Mouse (Mus musculus) midbrain, postnatal 0 days (tissue): ENCODE results near the gene Mcf2l. TPM values are rescaled to one million over a fixed set of nuclear protein-coding genes. Genes with fewer than 3 reads are reported as not detected.

Experiments used
- ATAC-seq: fragments of 200-750 bp; cut with Nextera tagmentation; 2 replicates; pipeline ENCODE4 v1.8.0; 2017; ENCODE audit warnings: moderate number of reproducible peaks, mild to moderate bottlenecking, moderate TSS enrichment, moderate library complexity; ENCODE audit not compliant: low FRiP score
- DNase-seq: peaks from one replicate; pipeline ENCODE4 v3.0.0-alpha.2; 2015; ENCODE audit warnings: low spot score
- H3K27ac ChIP-seq: fragments of 300-500 bp; sonication (generic); 2 replicates; pipeline ENCODE4 v1.5.1; 2014; ENCODE audit warnings: low read depth, mild to moderate bottlenecking, low read length, mixed read lengths
- H3K27me3 ChIP-seq: fragments of 300-500 bp; sonication (generic); 2 replicates; pipeline ENCODE4 v1.6.1; 2014; ENCODE audit warnings: low read length, control low read depth, mixed read lengths; ENCODE audit not compliant: insufficient read depth
- H3K36me3 ChIP-seq: fragments of 300-500 bp; sonication (generic); 2 replicates; pipeline ENCODE4 v1.6.1; 2014; ENCODE audit warnings: low read length, control low read depth, mixed read lengths; ENCODE audit not compliant: insufficient read depth
- H3K4me1 ChIP-seq: fragments of 300-500 bp; sonication (generic); 2 replicates; pipeline ENCODE4 v1.6.1; 2014; ENCODE audit warnings: mild to moderate bottlenecking, control low read depth, antibody characterized with exemption, low read length, mixed read lengths; ENCODE audit not compliant: insufficient read depth
- H3K4me2 ChIP-seq: fragments of 300-500 bp; sonication (generic); 2 replicates; pipeline ENCODE4 v1.6.1; 2014; ENCODE audit warnings: low read depth, mild to moderate bottlenecking, low read length, mixed read lengths; ENCODE audit not compliant: poor library complexity, severe bottlenecking
- H3K4me3 ChIP-seq: fragments of 300-500 bp; sonication (generic); 2 replicates; pipeline ENCODE4 v1.5.1; 2014; ENCODE audit warnings: low read depth, mild to moderate bottlenecking, low read length, moderate library complexity
- H3K9ac ChIP-seq: fragments of 300-500 bp; sonication (generic); replicated peaks from 2 replicates; pipeline ENCODE4 v1.6.1; 2014; ENCODE audit warnings: mild to moderate bottlenecking, low read length, moderate library complexity, mixed read lengths; ENCODE audit not compliant: poor library complexity, severe bottlenecking
- H3K9me3 ChIP-seq: fragments of 300-500 bp; sonication (generic); 2 replicates; pipeline ENCODE4 v1.6.1; 2016; ENCODE audit warnings: low read length, control low read depth
- CTCF ChIP-seq: IDR thresholded peaks from 2 replicates; pipeline ENCODE4 v1.5.1; 2016; ENCODE audit warnings: antibody characterized with exemption, mild to moderate bottlenecking
- WGBS: fragments of 180-500 bp; shearing (Covaris S2); extraction: QIAGEN DNeasy Blood & Tissue Kit; methylation state at CpG from one replicate; pipeline ENCODE4 v1.1.7; 2014; 5-methylcytosine and 5-hydroxymethylcytosine counted together
- polyA plus RNA-seq: library from polyadenylated mRNA; unstranded; fragments of >200 nt; fragmentation: Nextera tagmentation; extraction: Ambion mirVana; gene quantifications from 2 replicates; pipeline ENCODE4 v1.2.1, GENCODE M21; 2015
- total RNA-seq: library from RNA; depleted of rRNA; stranded (reverse); fragments of >200 nt; gene quantifications from 2 replicates; pipeline ENCODE4 v1.2.3, GENCODE M21; 2014

The Mcf2l gene
- total and polyA plus RNA-seq, 2 experiments from 2014 or later: 136 to 391 TPM

DNA sequence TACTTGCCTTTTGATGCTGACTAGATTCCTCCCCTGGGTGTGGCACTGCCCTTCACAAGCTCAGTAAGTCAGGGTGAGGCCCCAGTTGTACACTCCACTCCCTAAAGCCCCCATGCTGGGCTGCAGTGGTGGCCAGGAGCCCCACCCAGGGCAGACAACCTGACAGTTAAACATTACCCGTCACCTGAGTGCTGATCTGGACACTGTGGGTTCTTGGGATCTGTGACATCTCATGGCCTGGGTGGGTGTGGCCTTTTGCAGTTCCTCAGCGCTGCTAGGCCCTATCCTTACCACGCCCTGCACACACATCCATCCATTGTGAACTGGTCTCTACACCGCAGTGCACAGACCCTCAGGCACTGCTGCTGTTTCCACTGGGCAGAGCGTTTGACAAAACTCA, 55.3 kb downstream of the Mcf2l start:
- Histone ChIP-seq H3K4me3 (no peak overlapping the region), H3K9me3 (no peaks in the 10 kb centered on the region), H3K4me1 (no peaks in the 10 kb centered on the region), H3K36me3 (no peaks in the 10 kb centered on the region), H3K27me3 (no peaks in the 10 kb centered on the region), H3K4me2 (no peak overlapping the region), H3K27ac (no peak overlapping the region), H3K9ac (no peak overlapping the region)
- 81% methylated on average over 5 of the region's 5 CpGs for WGBS
- no peak for ATAC-seq
- no peak for DNase-seq
- TF ChIP-seq CTCF: no peak

DNA sequence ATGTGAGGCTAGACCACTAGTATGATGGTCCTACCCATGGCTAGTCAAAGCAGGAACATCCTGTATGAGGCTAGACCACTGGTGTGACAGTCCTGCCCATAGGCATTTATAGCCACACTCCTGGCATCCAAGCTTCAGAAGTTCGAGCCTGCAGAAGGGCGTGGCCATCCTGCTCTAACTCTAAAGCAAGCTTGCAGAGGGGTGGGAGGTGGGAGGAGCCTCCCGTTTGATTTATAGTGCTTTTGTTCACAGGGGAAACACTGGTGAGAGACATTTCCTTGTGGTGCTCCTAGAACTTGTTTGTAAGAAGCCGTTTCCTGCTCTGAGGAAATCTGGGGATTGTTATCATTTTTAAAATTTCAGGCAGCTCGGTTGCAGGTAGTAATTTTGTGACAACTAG, 56.7 kb downstream of the Mcf2l start:
- Histone ChIP-seq H3K9me3 (no peaks in the 10 kb centered on the region), H3K9ac (no peak overlapping the region), H3K27me3 (no peaks in the 10 kb centered on the region), H3K36me3 (no peaks in the 10 kb centered on the region), H3K4me1 (no peaks in the 10 kb centered on the region), H3K4me2 (no peak overlapping the region), H3K4me3 (no peak overlapping the region), H3K27ac (no peak overlapping the region)
- WGBS: 58% methylated on average over 5 of the region's 5 CpGs
- no peak for TF ChIP-seq CTCF
- no peak for ATAC-seq
- no peak for DNase-seq

DNA sequence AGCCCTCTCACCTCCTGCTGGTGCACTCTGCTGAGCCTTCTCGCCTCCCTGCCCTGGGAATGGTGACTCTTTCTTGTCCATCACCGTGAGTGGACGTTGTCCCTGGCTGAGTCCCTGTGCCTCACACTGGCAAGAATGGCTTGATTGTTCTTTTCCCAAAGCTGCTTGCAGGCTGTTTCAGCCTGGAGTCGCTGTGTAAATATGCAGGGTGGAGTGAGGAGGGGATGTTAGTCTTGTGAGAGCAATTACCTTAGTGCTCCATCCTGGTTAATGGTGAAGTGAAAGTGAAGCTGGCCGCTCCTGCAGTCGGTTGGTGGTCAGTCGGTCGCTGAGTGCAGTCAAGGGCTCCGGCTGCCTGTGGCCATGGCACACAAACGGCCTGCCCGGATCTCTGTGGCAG, 57.8 kb downstream of the Mcf2l start:
- no peak overlapping the region for H3K4me3 ChIP-seq
- TF ChIP-seq CTCF: no peak
- no peak overlapping the region for H3K9ac ChIP-seq
- no peaks in the 10 kb centered on the region for H3K9me3 ChIP-seq
- no peak overlapping the region for H3K4me2 ChIP-seq
- no peaks in the 10 kb centered on the region for H3K27me3 ChIP-seq
- DNase-seq (no peak), ATAC-seq (no peak)
- H3K36me3 ChIP-seq: no peaks in the 10 kb centered on the region
- no peak overlapping the region for H3K27ac ChIP-seq
- H3K4me1 ChIP-seq: no peaks in the 10 kb centered on the region
- 60% methylated on average over 11 of the region's 11 CpGs for WGBS

DNA sequence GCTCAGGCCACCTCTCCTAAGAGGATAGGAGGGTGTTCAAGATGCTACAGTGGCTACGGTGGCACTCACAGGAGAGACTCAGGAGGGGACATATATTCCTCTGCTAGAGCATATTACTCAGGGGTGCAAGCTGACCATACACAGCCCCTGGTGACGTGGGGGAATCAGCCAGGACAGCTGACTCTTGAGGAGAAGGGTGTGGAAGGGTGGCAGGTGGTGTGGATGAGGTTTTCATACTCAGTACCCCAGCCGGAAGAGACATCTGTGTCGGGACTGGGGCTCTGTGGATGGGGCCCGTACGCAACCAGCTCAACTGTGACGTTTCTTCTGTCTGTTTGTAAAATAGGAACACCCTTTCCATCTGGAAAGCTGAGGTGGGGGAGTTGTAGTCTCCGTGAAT, 58.9 kb downstream of the Mcf2l start:
- Histone ChIP-seq H3K4me2 (no peak overlapping the region), H3K9me3 (no peaks in the 10 kb centered on the region), H3K27ac (no peak overlapping the region), H3K9ac (no peak overlapping the region), H3K36me3 (no peaks in the 10 kb centered on the region), H3K4me3 (no peak overlapping the region), H3K27me3 (no peaks in the 10 kb centered on the region), H3K4me1 (no peaks in the 10 kb centered on the region)
- no peak for DNase-seq
- no peak for ATAC-seq
- WGBS: 87% methylated on average over 8 of the region's 8 CpGs
- TF ChIP-seq CTCF: no peak

DNA sequence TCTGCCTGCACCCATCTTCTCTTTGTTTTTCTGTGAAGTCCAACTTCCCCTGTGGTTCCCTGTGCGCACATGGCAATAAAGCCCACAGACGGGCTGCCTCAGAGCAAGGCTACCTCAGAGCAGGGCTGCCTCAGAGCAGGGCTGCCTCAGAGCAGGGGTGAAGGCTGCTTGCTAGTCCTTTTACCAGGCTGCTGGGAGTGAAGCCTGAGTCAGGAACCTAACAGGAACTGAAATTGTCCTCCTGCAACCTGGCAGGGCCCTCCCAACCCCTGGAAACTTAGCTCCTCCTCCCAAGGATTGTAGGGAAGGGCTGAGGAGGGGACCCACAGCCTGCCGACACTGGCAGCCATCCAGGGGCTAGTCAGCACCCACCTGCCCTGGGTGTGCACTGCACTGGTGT, 60.2 kb downstream of the Mcf2l start:
- Histone ChIP-seq H3K36me3 (0 out of 2 replicates have a peak, but pooled peaks cover 2% of the 10 kb centered on the region), H3K4me2 (no peak overlapping the region), H3K4me1 (no peaks in the 10 kb centered on the region), H3K4me3 (no peak overlapping the region), H3K9ac (no peak overlapping the region), H3K9me3 (no peaks in the 10 kb centered on the region), H3K27ac (no peak overlapping the region), H3K27me3 (no peaks in the 10 kb centered on the region)
- WGBS: 64% methylated on average over 3 of the region's 3 CpGs
- no peak for ATAC-seq
- no peak for DNase-seq
- TF ChIP-seq CTCF: no peak

DNA sequence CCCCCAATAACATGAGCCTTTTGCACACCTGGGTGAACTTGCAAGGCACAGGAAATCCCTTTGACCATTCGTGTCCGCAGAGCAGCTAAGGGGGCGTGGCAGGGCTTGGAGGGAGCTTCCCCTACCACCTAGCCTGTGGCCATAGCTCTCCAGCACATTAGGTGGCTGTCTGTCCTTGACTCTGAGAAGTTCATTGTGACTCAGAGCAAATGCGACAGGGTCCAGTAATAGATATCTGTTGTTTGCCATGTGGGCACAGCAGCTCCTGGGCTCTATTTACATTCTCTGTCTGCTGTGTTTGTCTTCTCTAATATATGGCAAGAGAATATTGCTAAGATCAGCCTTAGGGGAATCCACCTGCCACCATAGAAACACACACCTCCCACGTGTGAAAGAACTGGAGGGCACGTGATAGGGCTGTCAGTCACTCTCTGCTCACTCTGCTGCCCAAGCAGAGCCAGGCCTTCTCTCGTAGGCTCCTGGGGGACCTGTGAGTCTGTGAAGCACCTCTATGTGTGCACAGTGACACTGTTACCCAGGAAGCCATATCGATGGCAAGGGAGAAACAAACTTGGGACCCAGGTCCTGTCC, 60.9 kb downstream of the Mcf2l start:
- Histone ChIP-seq H3K4me2 (no peak overlapping the region), H3K27me3 (no peaks in the 10 kb centered on the region), H3K27ac (no peak overlapping the region), H3K9ac (no peak overlapping the region), H3K36me3 (0 out of 2 replicates have a peak, but pooled peaks cover 6% of the 10 kb centered on the region), H3K4me3 (no peak overlapping the region), H3K4me1 (no peaks in the 10 kb centered on the region), H3K9me3 (no peaks in the 10 kb centered on the region)
- TF ChIP-seq CTCF: no peak
- ATAC-seq (no peak), DNase-seq (no peak)
- 71% methylated on average over 8 of the region's 8 CpGs for WGBS
